Mouse (Mus musculus): ENCODE results near the gene Zfp950. TPM values are rescaled to one million over a fixed set of nuclear protein-coding genes. Genes with fewer than 3 reads are reported as not detected.
A peak's percentile ranks its signal among the peaks of the same experiment; 100 is the strongest.
"Not testable (repeated sequence)": the region's sequence is repeated elsewhere in the genome, so short reads cannot be mapped to it uniquely, and the experiment has no call there.

The Zfp950 gene
- 25.6 and 29.1 TPM in 2 replicates for polyA plus RNA-seq (2015; fragmentation: Nextera tagmentation; extraction: Ambion mirVana)

GRCm38 (mm10) chr19:61140342-61141206, at the start of gene Zfp950:
Zfp950 (minus strand) TSS chr19:61140840.
- Histone ChIP-seq H3K4me2 (ENCODE audit: low read depth, low read length) (peak within 1 kb of the TSS; percentile 70), H3K27me3 (ENCODE audit: control insufficient read depth, insufficient read depth, low read length) (no peaks in the 10 kb centered on the region), H3K4me3 (ENCODE audit: low read length) (peak within 1 kb of the TSS; percentile 78), H3K9me3 (replicated peaks; ENCODE audit: control insufficient read depth, low read length) (no peaks in the 10 kb centered on the region), H3K4me1 (ENCODE audit: control insufficient read depth, insufficient read depth, low read length) (peaks cover 10% of the 10 kb centered on the region), H3K9ac (ENCODE audit: low read length) (peak within 1 kb of the TSS; percentile 82), H3K36me3 (ENCODE audit: control insufficient read depth, insufficient read depth) (no peaks in the 10 kb centered on the region), H3K27ac (ENCODE audit: low read length) (peak within 1 kb of the TSS; percentile 43; the same call in 1 of the 2 replicates)
- under 1% methylated on average over 18 of the region's 18 CpGs for WGBS
- peak; percentile 99 for ATAC-seq (replicated peaks; ENCODE audit: extremely low read depth, insufficient read depth, low FRiP score)

- not testable (repeated sequence) for ATAC-seq (replicated peaks; ENCODE audit: extremely low read depth, insufficient read depth, low FRiP score); H3K27ac ChIP-seq (ENCODE audit: low read length); H3K9me3 ChIP-seq (replicated peaks; ENCODE audit: control insufficient read depth, low read length); H3K36me3 ChIP-seq (ENCODE audit: control insufficient read depth, insufficient read depth); H3K4me3 ChIP-seq (ENCODE audit: low read length); H3K9ac ChIP-seq (ENCODE audit: low read length); H3K4me1 ChIP-seq (ENCODE audit: control insufficient read depth, insufficient read depth, low read length); H3K4me2 ChIP-seq (ENCODE audit: low read depth, low read length); H3K27me3 ChIP-seq (ENCODE audit: control insufficient read depth, insufficient read depth, low read length)
- 79% methylated on average over 2 of the region's 2 CpGs for WGBS
These were observed 43.0 kb upstream of the Zfp950 start, which contains the start of gene Gm6020 for GRCm38 (mm10) chr19:61183590-61183989. Gm6020 (plus strand) TSS chr19:61183890.

- H3K9me3 ChIP-seq (replicated peaks; ENCODE audit: control insufficient read depth, low read length), result 0 out of 2 replicates have a peak, but pooled peaks cover under 1% of the 10 kb centered on the region
- peak within 1 kb of the TSS; percentile 74 for H3K4me2 ChIP-seq (ENCODE audit: low read depth, low read length)
- no peaks in the 10 kb centered on the region for H3K27me3 ChIP-seq (ENCODE audit: control insufficient read depth, insufficient read depth, low read length)
- H3K4me3 ChIP-seq (ENCODE audit: low read length), result peak within 1 kb of the TSS; percentile 55
- no peaks in the 10 kb centered on the region for H3K4me1 ChIP-seq (ENCODE audit: control insufficient read depth, insufficient read depth, low read length)
- ATAC-seq (replicated peaks; ENCODE audit: extremely low read depth, insufficient read depth, low FRiP score), result no peak
- no peak within 1 kb of the TSS for H3K27ac ChIP-seq (ENCODE audit: low read length)
- H3K9ac ChIP-seq (ENCODE audit: low read length), result peak within 1 kb of the TSS; percentile 70
- no peaks in the 10 kb centered on the region for H3K36me3 ChIP-seq (ENCODE audit: control insufficient read depth, insufficient read depth)
- WGBS, result 20% methylated on average over 39 of the region's 39 CpGs
These were observed 35.2 kb upstream of the Zfp950 start, which contains the start of gene Gm7102 for GRCm38 (mm10) chr19:61175756-61176324. Gm7102 (minus strand) TSS chr19:61176309.

- 4% methylated on average over 27 of the region's 27 CpGs for WGBS
- ATAC-seq (replicated peaks; ENCODE audit: extremely low read depth, insufficient read depth, low FRiP score), result peak; percentile 78
- Histone ChIP-seq H3K4me1 (ENCODE audit: control insufficient read depth, insufficient read depth, low read length) (0 out of 2 replicates have a peak, but pooled peaks cover 5% of the 10 kb centered on the region), H3K27ac (ENCODE audit: low read length) (no peak overlapping the region), H3K4me2 (ENCODE audit: low read depth, low read length) (peak overlapping the region; percentile 89), H3K4me3 (ENCODE audit: low read length) (peak overlapping the region; percentile 60), H3K27me3 (ENCODE audit: control insufficient read depth, insufficient read depth, low read length) (no peaks in the 10 kb centered on the region), H3K9me3 (replicated peaks; ENCODE audit: control insufficient read depth, low read length) (peaks cover 3% of the 10 kb centered on the region), H3K9ac (ENCODE audit: low read length) (peak overlapping the region; percentile 67), H3K36me3 (ENCODE audit: control insufficient read depth, insufficient read depth) (no peaks in the 10 kb centered on the region)
These were observed 11.2 kb upstream of the Zfp950 start for GRCm38 (mm10) chr19:61151701-61152420.

- peak; percentile 81 for ATAC-seq (replicated peaks; ENCODE audit: extremely low read depth, insufficient read depth, low FRiP score)
- H3K27ac ChIP-seq (ENCODE audit: low read length), result no peak overlapping the region
- no peaks in the 10 kb centered on the region for H3K36me3 ChIP-seq (ENCODE audit: control insufficient read depth, insufficient read depth)
- no peaks in the 10 kb centered on the region for H3K27me3 ChIP-seq (ENCODE audit: control insufficient read depth, insufficient read depth, low read length)
- H3K4me3 ChIP-seq (ENCODE audit: low read length), result peak overlapping the region; percentile 60
- H3K9ac ChIP-seq (ENCODE audit: low read length), result peak overlapping the region; percentile 67
- H3K4me2 ChIP-seq (ENCODE audit: low read depth, low read length), result peak overlapping the region; percentile 89
- H3K9me3 ChIP-seq (replicated peaks; ENCODE audit: control insufficient read depth, low read length), result peaks cover 3% of the 10 kb centered on the region
- 0 out of 2 replicates have a peak, but pooled peaks cover 5% of the 10 kb centered on the region for H3K4me1 ChIP-seq (ENCODE audit: control insufficient read depth, insufficient read depth, low read length)
- 7% methylated on average over 8 of the region's 8 CpGs for WGBS
These were observed 10.7 kb upstream of the Zfp950 start for GRCm38 (mm10) chr19:61151372-61151700.

DNA sequence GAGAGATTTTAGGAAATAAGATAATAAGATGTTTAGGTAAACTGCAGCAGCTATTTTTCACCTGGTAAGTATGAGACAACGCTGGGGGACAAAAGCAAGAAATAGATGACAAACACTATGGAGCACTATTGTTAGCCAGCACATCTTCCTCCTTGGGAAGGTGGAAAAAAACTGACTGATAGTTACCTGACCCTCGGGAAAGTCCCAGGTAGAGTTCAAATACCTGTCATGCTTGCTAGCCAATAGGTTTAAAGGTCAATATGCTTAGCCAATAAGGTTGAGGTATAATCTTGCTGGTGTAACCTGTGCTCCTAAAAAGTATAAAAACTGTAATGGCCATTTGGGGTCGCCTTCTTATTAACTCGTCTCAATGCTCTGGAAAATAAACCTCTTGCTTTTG, 659 bp upstream of the Zfp950 start:
- H3K4me3 ChIP-seq (ENCODE audit: low read length), result peak overlapping the region; percentile 78
- H3K36me3 ChIP-seq (ENCODE audit: control insufficient read depth, insufficient read depth), result no peaks in the 10 kb centered on the region
- H3K4me2 ChIP-seq (ENCODE audit: low read depth, low read length), result peak overlapping the region; percentile 70
- 25% methylated on average over 4 of the region's 4 CpGs for WGBS
- no peaks in the 10 kb centered on the region for H3K9me3 ChIP-seq (replicated peaks; ENCODE audit: control insufficient read depth, low read length)
- no peaks in the 10 kb centered on the region for H3K27me3 ChIP-seq (ENCODE audit: control insufficient read depth, insufficient read depth, low read length)
- H3K4me1 ChIP-seq (ENCODE audit: control insufficient read depth, insufficient read depth, low read length), result peaks cover 10% of the 10 kb centered on the region
- H3K9ac ChIP-seq (ENCODE audit: low read length), result peak overlapping the region; percentile 82
- no peak overlapping the region for H3K27ac ChIP-seq (ENCODE audit: low read length)
- no peak for ATAC-seq (replicated peaks; ENCODE audit: extremely low read depth, insufficient read depth, low FRiP score)

- 0 out of 2 replicates have a peak, but pooled peaks cover 2% of the 10 kb centered on the region for H3K36me3 ChIP-seq (ENCODE audit: control insufficient read depth, insufficient read depth)
- no peak overlapping the region for H3K4me2 ChIP-seq (ENCODE audit: low read depth, low read length)
- H3K9me3 ChIP-seq (replicated peaks; ENCODE audit: control insufficient read depth, low read length), result no peaks in the 10 kb centered on the region
- ATAC-seq (replicated peaks; ENCODE audit: extremely low read depth, insufficient read depth, low FRiP score), result no peak
- H3K27me3 ChIP-seq (ENCODE audit: control insufficient read depth, insufficient read depth, low read length), result no peaks in the 10 kb centered on the region
- H3K9ac ChIP-seq (ENCODE audit: low read length), result no peak overlapping the region
- no peak overlapping the region for H3K4me3 ChIP-seq (ENCODE audit: low read length)
- peaks cover 10% of the 10 kb centered on the region for H3K4me1 ChIP-seq (ENCODE audit: control insufficient read depth, insufficient read depth, low read length)
- H3K27ac ChIP-seq (ENCODE audit: low read length), result no peak overlapping the region
These were observed 2.0 kb downstream of the Zfp950 start for GRCm38 (mm10) chr19:61138655-61139054.

DNA sequence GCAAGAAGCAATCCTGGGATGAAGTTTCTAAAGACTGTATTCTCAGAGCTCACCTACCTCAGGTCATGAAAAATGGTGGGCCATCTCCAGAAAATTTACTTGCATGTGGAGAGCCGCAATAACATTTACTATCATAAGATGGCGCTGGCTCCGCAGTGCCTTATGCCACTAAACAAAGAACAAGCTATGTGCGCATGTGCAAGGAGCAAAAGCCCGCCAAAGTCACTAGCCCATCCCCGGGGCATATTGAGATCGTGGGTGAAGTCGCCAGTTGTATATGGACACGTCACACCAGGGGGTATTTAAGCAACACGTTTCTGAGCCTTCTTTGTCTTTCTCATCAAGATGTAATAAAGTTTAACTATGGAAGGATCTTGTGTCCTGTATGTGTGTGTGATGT, 9.5 kb downstream of the Zfp950 start:
- Histone ChIP-seq H3K4me1 (ENCODE audit: control insufficient read depth, insufficient read depth, low read length) (no peaks in the 10 kb centered on the region), H3K9ac (ENCODE audit: low read length) (no peak overlapping the region), H3K9me3 (replicated peaks; ENCODE audit: control insufficient read depth, low read length) (no peaks in the 10 kb centered on the region), H3K27me3 (ENCODE audit: control insufficient read depth, insufficient read depth, low read length) (no peaks in the 10 kb centered on the region), H3K27ac (ENCODE audit: low read length) (no peak overlapping the region), H3K36me3 (ENCODE audit: control insufficient read depth, insufficient read depth) (peaks cover 8% of the 10 kb centered on the region), H3K4me2 (ENCODE audit: low read depth, low read length) (no peak overlapping the region), H3K4me3 (ENCODE audit: low read length) (no peak overlapping the region)
- 87% methylated on average over 10 of the region's 10 CpGs for WGBS
- no peak for ATAC-seq (replicated peaks; ENCODE audit: extremely low read depth, insufficient read depth, low FRiP score)
